Mouse (Mus musculus): Measurements from ENCODE around the gene Apoe. TPM values are rescaled to one million over a fixed set of nuclear protein-coding genes. Genes with fewer than 3 reads are reported as not detected.

Gene Apoe
- polyA plus RNA-seq (2015; fragmentation: Nextera tagmentation; extraction: Ambion mirVana), result 296 and 325 TPM in 2 replicates

DNA sequence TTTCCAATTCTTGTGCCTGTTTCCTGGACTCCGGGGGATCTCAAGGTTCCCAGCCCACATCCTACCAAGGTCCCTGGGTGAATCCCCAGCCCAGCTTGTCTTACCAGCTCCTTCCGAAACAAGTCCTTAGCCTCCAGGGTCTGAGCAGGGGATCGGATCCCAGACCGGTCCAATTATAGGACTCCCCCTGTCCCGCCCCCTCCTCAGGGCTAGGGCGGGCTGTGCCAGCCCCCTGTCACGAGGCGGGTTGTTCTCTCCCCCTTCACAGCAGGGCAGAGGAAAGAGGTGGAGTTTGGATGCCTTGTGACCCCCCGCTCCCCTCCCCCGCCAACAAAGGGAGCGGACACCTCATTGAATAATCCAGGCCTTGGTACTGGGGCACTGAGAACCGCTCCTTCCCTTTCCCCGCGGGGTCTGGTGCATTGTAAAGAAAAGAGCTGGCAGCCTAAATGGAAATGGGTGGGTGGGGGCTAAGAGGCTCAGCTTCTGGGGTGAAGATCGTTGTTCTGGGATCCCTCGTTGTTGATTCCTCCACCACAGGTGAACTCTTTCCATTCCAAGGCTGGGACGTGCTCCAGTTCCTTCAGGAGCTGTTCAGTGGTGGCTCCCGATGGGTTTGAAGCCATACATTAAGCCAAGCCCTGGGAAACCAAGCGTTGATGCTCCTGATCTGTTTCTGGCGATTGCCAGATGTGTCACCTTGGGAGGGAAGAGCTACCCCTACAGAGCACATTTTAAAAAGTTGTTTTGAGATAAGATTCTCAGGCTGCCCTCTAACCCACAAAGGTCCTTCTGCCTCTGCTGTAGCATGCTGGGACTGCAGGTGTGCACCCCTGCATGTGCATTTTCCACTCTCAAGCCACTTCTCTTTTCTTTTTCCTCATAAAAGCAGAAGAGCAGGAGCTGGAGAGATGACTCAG is at the start of gene Apoe:
Gene Apoe (minus strand): TSS at position 282 of the 920 bp plus-strand sequence.
- ATAC-seq, result 0 out of 2 replicates have a peak, but pooled peaks have one; percentile 6
- H3K27me3 ChIP-seq (replicated peaks), result no peaks in the 10 kb centered on the region
- H3K36me3 ChIP-seq, result peaks cover 6% of the 10 kb centered on the region; the same call in 1 of the 2 replicates
- H3K27ac ChIP-seq, result 0 out of 2 replicates have a peak within 1 kb of the TSS, but pooled peaks have one; percentile 1
- 4% methylated on average over 20 of the region's 20 CpGs for WGBS
- no peaks in the 10 kb centered on the region for H3K9me3 ChIP-seq
- peak within 1 kb of the TSS; percentile 32 for H3K4me3 ChIP-seq (replicated peaks)
- H3K9ac ChIP-seq, result peak within 1 kb of the TSS; percentile 46
- H3K4me1 ChIP-seq (replicated peaks), result peaks cover 48% of the 10 kb centered on the region
- peak within 1 kb of the TSS; percentile 66 for H3K4me2 ChIP-seq (replicated peaks)

- Histone ChIP-seq H3K9me3 (no peaks in the 10 kb centered on the region), H3K4me3 (replicated peaks) (peak overlapping the region; percentile 94), H3K9ac (peak overlapping the region; percentile 91), H3K4me1 (replicated peaks) (peaks cover 48% of the 10 kb centered on the region), H3K27ac (peak overlapping the region; percentile 97), H3K27me3 (replicated peaks) (no peaks in the 10 kb centered on the region), H3K4me2 (replicated peaks) (peak overlapping the region; percentile 78), H3K36me3 (peaks cover 3% of the 10 kb centered on the region; the same call in 1 of the 2 replicates)
- 6% methylated on average over 25 of the region's 25 CpGs for WGBS
- peak; percentile 39 for ATAC-seq
Measured at GRCm38 (mm10) chr7:19747420-19748218, 48.6 kb upstream of the Apoe start.

DNA sequence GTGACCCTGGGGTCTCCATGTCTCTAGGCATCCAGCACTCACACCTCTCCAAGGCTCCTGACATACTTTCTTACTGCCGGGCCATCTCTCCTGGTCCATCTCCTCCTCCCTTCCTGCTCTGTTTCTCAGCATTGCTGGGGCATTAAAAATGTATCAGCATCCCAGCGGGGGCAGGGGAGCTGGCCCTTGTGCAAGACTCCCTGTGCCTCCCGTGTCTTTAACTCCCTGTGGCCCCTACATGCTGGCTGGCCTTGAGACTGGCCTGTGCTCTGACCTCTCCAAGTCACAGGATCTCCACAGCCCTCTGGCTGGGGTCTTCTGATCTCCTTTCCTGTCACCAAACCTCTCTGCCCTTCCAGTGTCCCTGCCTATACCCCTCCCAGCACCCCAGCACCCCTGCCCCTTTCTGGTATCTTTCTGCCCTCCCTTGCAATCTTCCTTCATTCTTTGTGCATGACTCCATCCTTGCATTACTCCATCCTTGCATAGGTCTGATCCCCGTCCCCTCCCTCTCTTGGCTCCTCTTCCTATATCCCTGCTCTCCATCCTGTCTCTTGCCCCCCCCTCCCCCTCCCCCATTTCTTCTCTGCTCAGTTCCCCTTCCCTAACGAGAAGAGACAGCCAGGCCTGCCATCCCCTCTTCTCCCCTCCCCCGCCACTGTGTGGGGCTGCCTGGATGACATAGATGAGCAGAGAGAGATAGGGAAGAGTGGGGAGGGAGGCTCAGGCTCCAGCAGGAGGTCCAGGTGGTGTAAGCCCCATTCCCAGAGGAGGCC is 47.6 kb upstream of the Apoe start:
- peaks cover 56% of the 10 kb centered on the region for H3K4me1 ChIP-seq (replicated peaks)
- peak overlapping the region; percentile 97 for H3K27ac ChIP-seq
- H3K27me3 ChIP-seq (replicated peaks), result no peaks in the 10 kb centered on the region
- peaks cover 3% of the 10 kb centered on the region; the same call in 1 of the 2 replicates for H3K36me3 ChIP-seq
- peak overlapping the region; percentile 94 for H3K4me3 ChIP-seq (replicated peaks)
- peak overlapping the region; percentile 78 for H3K4me2 ChIP-seq (replicated peaks)
- WGBS, result 31% methylated on average over 6 of the region's 6 CpGs
- H3K9ac ChIP-seq, result peak overlapping the region; percentile 36; the same call in 1 of the 2 replicates
- no peaks in the 10 kb centered on the region for H3K9me3 ChIP-seq
- no peak for ATAC-seq

- no peak for ATAC-seq
- Histone ChIP-seq H3K36me3 (peaks cover 7% of the 10 kb centered on the region; the same call in 1 of the 2 replicates), H3K27me3 (replicated peaks) (no peaks in the 10 kb centered on the region), H3K4me3 (replicated peaks) (no peak overlapping the region), H3K27ac (peak overlapping the region; percentile 36; the same call in 1 of the 2 replicates), H3K9ac (no peak overlapping the region), H3K4me2 (replicated peaks) (no peak overlapping the region), H3K4me1 (replicated peaks) (peaks cover 59% of the 10 kb centered on the region), H3K9me3 (no peaks in the 10 kb centered on the region)
- 77% methylated on average over 8 of the region's 10 CpGs for WGBS
Measured at GRCm38 (mm10) chr7:19745971-19746370, 47.0 kb upstream of the Apoe start.

DNA sequence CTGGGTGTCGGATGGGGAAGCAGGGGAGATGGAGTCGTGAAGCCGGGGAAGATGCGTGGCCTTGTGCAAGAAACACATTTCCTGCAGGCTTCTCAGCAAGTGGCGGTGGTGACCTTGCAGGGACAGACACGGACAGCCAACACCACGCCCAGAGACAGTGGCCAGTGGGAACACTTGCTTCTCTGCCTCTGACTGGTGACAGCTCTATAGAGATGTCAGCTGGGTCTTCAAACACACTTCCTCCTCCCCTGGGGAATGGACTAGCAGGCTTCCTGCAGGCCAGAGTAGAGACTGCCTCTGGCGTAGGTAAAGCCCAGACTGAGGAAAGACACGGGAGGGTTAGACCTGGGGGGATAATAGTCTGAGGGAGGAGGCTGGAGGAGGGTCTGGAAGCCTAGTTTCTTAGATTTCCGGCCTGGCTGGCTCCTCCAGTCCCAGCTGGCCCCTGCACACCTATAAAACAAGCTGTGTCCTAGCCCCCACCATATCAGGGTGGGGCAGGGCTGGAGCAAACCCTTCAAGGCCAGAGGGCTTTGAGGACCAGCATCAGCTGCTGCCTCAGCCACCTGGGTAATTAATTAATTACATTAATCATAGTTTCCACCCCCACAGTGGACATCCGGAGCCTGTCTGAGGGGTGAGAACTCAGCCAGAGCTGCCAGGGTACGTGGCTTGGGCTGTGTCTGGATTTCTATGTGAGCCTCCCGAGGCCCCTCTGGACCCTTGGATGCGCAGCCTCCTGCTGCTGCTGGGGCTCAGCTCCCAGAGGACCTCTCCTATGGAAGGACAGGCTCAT is 45.8 kb upstream of the Apoe start:
- H3K4me2 ChIP-seq (replicated peaks), result peak overlapping the region; percentile 39
- no peak for ATAC-seq
- H3K27me3 ChIP-seq (replicated peaks), result no peaks in the 10 kb centered on the region
- H3K4me3 ChIP-seq (replicated peaks), result no peak overlapping the region
- H3K27ac ChIP-seq, result peak overlapping the region; percentile 68
- H3K36me3 ChIP-seq, result peaks cover 14% of the 10 kb centered on the region; the same call in 1 of the 2 replicates
- H3K9me3 ChIP-seq, result no peaks in the 10 kb centered on the region
- WGBS, result 53% methylated on average over 14 of the region's 14 CpGs
- H3K9ac ChIP-seq, result peak overlapping the region; percentile 23; the same call in 1 of the 2 replicates
- H3K4me1 ChIP-seq (replicated peaks), result peaks cover 52% of the 10 kb centered on the region

DNA sequence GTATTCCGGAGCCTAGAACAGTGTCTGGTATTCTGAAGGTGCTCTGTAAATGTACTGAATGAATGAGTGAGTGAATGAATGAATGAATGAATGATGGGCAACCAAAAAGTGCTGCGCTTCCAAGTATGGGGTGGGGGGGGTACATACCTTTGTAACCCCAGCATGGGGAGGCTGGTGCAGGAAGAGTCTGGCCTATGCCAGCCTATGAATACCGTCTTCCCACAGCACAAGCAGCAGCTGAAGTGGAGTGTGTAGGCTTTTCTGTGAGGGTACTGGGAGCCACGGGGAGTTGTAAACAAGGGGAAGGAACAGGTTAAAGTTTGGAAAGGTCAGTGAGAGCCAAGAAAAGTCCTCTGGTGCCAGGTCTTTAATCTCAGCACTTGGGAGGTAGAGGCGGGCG is 44.8 kb upstream of the Apoe start:
- Histone ChIP-seq H3K27ac (no peak overlapping the region), H3K9me3 (no peaks in the 10 kb centered on the region), H3K4me2 (replicated peaks) (no peak overlapping the region), H3K4me1 (replicated peaks) (peaks cover 52% of the 10 kb centered on the region), H3K4me3 (replicated peaks) (no peak overlapping the region), H3K36me3 (peaks cover 14% of the 10 kb centered on the region; the same call in 1 of the 2 replicates), H3K27me3 (replicated peaks) (no peaks in the 10 kb centered on the region), H3K9ac (no peak overlapping the region)
- WGBS, result 79% methylated on average over 6 of the region's 6 CpGs
- no peak for ATAC-seq

GRCm38 (mm10) chr7:19742468-19742867 is 43.5 kb upstream of the Apoe start:
- H3K4me2 ChIP-seq (replicated peaks), result no peak overlapping the region
- no peak overlapping the region for H3K27ac ChIP-seq
- no peak for ATAC-seq
- no peaks in the 10 kb centered on the region for H3K9me3 ChIP-seq
- H3K4me1 ChIP-seq (replicated peaks), result peaks cover 45% of the 10 kb centered on the region
- 52% methylated on average over 5 of the region's 5 CpGs for WGBS
- H3K27me3 ChIP-seq (replicated peaks), result no peaks in the 10 kb centered on the region
- peaks cover 22% of the 10 kb centered on the region for H3K36me3 ChIP-seq
- H3K9ac ChIP-seq, result no peak overlapping the region
- H3K4me3 ChIP-seq (replicated peaks), result no peak overlapping the region

DNA sequence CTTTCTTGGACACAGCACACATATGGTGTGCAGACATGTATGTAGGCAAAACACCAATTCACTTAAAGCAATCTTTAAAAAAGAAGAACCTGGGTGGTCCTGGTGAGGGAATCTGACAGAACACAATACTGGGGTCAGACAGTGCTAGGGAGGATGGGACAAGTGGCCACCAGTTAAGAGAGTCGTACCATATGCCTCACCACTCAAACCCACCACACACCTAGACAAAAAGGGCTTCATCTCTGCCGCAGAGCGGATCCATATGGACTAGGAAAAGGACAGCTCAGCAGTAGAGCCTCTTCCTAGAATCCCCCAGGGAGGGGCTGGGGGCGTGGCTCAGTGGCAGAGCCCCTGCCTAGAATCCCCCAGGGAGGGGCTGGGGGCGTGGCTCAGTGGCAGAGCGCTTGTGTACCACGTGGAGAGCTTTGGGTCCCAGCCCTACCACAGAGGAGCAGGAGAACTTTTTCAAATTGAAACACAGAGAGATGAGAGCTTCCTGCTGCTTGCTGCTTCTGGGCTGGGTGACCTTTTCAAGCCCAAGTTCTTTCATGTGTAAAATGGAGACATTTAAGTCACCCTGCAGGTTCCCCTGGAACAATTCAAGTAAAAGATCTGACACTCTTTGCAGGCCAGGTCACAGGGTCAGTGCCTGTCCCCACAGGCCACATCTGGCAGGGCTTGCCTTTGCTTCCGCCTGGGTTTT is 42.5 kb upstream of the Apoe start:
- 16% methylated on average over 8 of the region's 8 CpGs for WGBS
- no peak overlapping the region for H3K9ac ChIP-seq
- H3K36me3 ChIP-seq, result peaks cover 26% of the 10 kb centered on the region
- ATAC-seq, result peak; percentile 24; the same call in 1 of the 2 replicates
- H3K4me3 ChIP-seq (replicated peaks), result no peak overlapping the region
- H3K9me3 ChIP-seq, result no peaks in the 10 kb centered on the region
- peaks cover 35% of the 10 kb centered on the region for H3K4me1 ChIP-seq (replicated peaks)
- H3K27ac ChIP-seq, result 0 out of 2 replicates have a peak overlapping the region, but pooled peaks have one; percentile 29
- no peaks in the 10 kb centered on the region for H3K27me3 ChIP-seq (replicated peaks)
- H3K4me2 ChIP-seq (replicated peaks), result no peak overlapping the region

GRCm38 (mm10) chr7:19740269-19740668 is 41.3 kb upstream of the Apoe start:
- H3K4me1 ChIP-seq (replicated peaks), result peaks cover 26% of the 10 kb centered on the region
- H3K36me3 ChIP-seq, result peaks cover 30% of the 10 kb centered on the region
- no peak overlapping the region for H3K27ac ChIP-seq
- 88% methylated on average over 11 of the region's 11 CpGs for WGBS
- no peaks in the 10 kb centered on the region for H3K27me3 ChIP-seq (replicated peaks)
- H3K9ac ChIP-seq, result no peak overlapping the region
- no peak for ATAC-seq
- H3K4me3 ChIP-seq (replicated peaks), result no peak overlapping the region
- H3K9me3 ChIP-seq, result no peaks in the 10 kb centered on the region
- no peak overlapping the region for H3K4me2 ChIP-seq (replicated peaks)

DNA sequence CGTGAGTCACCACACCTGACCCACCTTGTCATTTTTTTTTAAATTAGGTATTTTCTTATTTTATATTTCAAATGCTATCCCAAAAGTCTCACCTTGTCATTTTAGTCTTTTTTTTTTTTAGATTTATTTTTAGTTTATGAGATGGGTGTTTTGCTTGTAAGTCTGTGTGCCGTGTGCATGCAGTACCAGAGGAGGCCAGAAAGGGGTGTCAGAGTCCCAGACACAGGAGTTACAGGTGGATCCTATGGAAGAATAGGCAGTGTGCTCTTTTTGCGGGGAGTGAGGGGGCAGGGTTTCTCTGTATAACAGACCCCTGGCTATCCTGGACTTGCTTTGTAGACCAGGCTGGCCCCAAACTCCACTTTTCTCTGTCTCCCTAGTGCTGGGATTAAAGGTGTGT is 39.8 kb upstream of the Apoe start:
- no peak for ATAC-seq
- Histone ChIP-seq H3K9me3 (no peaks in the 10 kb centered on the region), H3K27ac (no peak overlapping the region), H3K36me3 (peaks cover 34% of the 10 kb centered on the region), H3K4me2 (replicated peaks) (no peak overlapping the region), H3K4me3 (replicated peaks) (no peak overlapping the region), H3K9ac (no peak overlapping the region), H3K27me3 (replicated peaks) (no peaks in the 10 kb centered on the region), H3K4me1 (replicated peaks) (peaks cover 16% of the 10 kb centered on the region)
- 83% methylated on average over 3 of the region's 3 CpGs for WGBS
